Mouse (Mus musculus): Measurements from ENCODE around the gene Nr1d1. TPM values are rescaled to one million over a fixed set of nuclear protein-coding genes. Genes with fewer than 3 reads are reported as not detected.
A peak's percentile ranks its signal among the peaks of the same experiment; 100 is the strongest.
"Not testable (repeated sequence)": the region's sequence is repeated elsewhere in the genome, so short reads cannot be mapped to it uniquely, and the experiment has no call there.

The Nr1d1 gene
- polyA plus RNA-seq, 1 experiment from 2014 or later, result 5.6 TPM

GRCm38 (mm10) chr11:98740026-98740392 lies 35.1 kb downstream of the Nr1d1 start:
- peak overlapping the region; percentile 89 for H3K4me3 ChIP-seq (ENCODE audit: low read depth, low read length)
- no peaks in the 10 kb centered on the region for H3K27me3 ChIP-seq (ENCODE audit: control insufficient read depth, insufficient read depth, low read length)
- peak overlapping the region; percentile 93 for H3K27ac ChIP-seq (ENCODE audit: low read depth, low read length)
- peak overlapping the region; percentile 98 for H3K9ac ChIP-seq (ENCODE audit: low read depth, low read length)
- H3K36me3 ChIP-seq (ENCODE audit: control insufficient read depth, insufficient read depth, low read length), result no peaks in the 10 kb centered on the region
- H3K9me3 ChIP-seq (replicated peaks; ENCODE audit: control insufficient read depth, low read length), result no peaks in the 10 kb centered on the region
- peaks cover 41% of the 10 kb centered on the region for H3K4me1 ChIP-seq (ENCODE audit: control insufficient read depth, insufficient read depth, low read length)
- peak overlapping the region; percentile 81 for H3K4me2 ChIP-seq
- WGBS (ENCODE audit: insufficient replicate concordance), result 10% methylated on average over 8 of the region's 8 CpGs
- ATAC-seq (replicated peaks; ENCODE audit: insufficient number of reproducible peaks, low FRiP score, low TSS enrichment), result no peak

GRCm38 (mm10) chr11:98738925-98739324 lies 36.2 kb downstream of the Nr1d1 start:
- Histone ChIP-seq H3K4me3 (ENCODE audit: low read depth, low read length) (no peak overlapping the region), H3K9me3 (replicated peaks; ENCODE audit: control insufficient read depth, low read length) (no peaks in the 10 kb centered on the region), H3K4me1 (ENCODE audit: control insufficient read depth, insufficient read depth, low read length) (peaks cover 30% of the 10 kb centered on the region), H3K27ac (ENCODE audit: low read depth, low read length) (no peak overlapping the region), H3K27me3 (ENCODE audit: control insufficient read depth, insufficient read depth, low read length) (no peaks in the 10 kb centered on the region), H3K36me3 (ENCODE audit: control insufficient read depth, insufficient read depth, low read length) (no peaks in the 10 kb centered on the region), H3K4me2 (no peak overlapping the region), H3K9ac (ENCODE audit: low read depth, low read length) (0 out of 2 replicates have a peak overlapping the region, but pooled peaks have one; percentile 28)
- no peak for ATAC-seq (replicated peaks; ENCODE audit: insufficient number of reproducible peaks, low FRiP score, low TSS enrichment)
- 65% methylated on average over 7 of the region's 9 CpGs for WGBS (ENCODE audit: insufficient replicate concordance)

- no peaks in the 10 kb centered on the region for H3K36me3 ChIP-seq (ENCODE audit: control insufficient read depth, insufficient read depth, low read length)
- no peaks in the 10 kb centered on the region for H3K9me3 ChIP-seq (replicated peaks; ENCODE audit: control insufficient read depth, low read length)
- no peak for ATAC-seq (replicated peaks; ENCODE audit: insufficient number of reproducible peaks, low FRiP score, low TSS enrichment)
- H3K27me3 ChIP-seq (ENCODE audit: control insufficient read depth, insufficient read depth, low read length), result no peaks in the 10 kb centered on the region
- H3K4me2 ChIP-seq, result no peak overlapping the region
- 38% methylated on average over 4 of the region's 4 CpGs for WGBS (ENCODE audit: insufficient replicate concordance)
- no peak overlapping the region for H3K9ac ChIP-seq (ENCODE audit: low read depth, low read length)
- no peak overlapping the region for H3K27ac ChIP-seq (ENCODE audit: low read depth, low read length)
- peaks cover 25% of the 10 kb centered on the region for H3K4me1 ChIP-seq (ENCODE audit: control insufficient read depth, insufficient read depth, low read length)
- H3K4me3 ChIP-seq (ENCODE audit: low read depth, low read length), result no peak overlapping the region
These were observed 36.7 kb downstream of the Nr1d1 start for GRCm38 (mm10) chr11:98738428-98738911.

GRCm38 (mm10) chr11:98737220-98737619 lies 37.9 kb downstream of the Nr1d1 start:
- not testable (repeated sequence) for H3K27ac ChIP-seq (ENCODE audit: low read depth, low read length); H3K4me3 ChIP-seq (ENCODE audit: low read depth, low read length); H3K4me2 ChIP-seq; H3K27me3 ChIP-seq (ENCODE audit: control insufficient read depth, insufficient read depth, low read length); H3K9me3 ChIP-seq (replicated peaks; ENCODE audit: control insufficient read depth, low read length); H3K9ac ChIP-seq (ENCODE audit: low read depth, low read length); H3K36me3 ChIP-seq (ENCODE audit: control insufficient read depth, insufficient read depth, low read length); ATAC-seq (replicated peaks; ENCODE audit: insufficient number of reproducible peaks, low FRiP score, low TSS enrichment)
- H3K4me1 ChIP-seq (ENCODE audit: control insufficient read depth, insufficient read depth, low read length), result peaks cover 17% of the 10 kb centered on the region
- 74% methylated on average over 2 of the region's 2 CpGs for WGBS (ENCODE audit: insufficient replicate concordance)

GRCm38 (mm10) chr11:98736176-98736575 lies 39.0 kb downstream of the Nr1d1 start:
- Histone ChIP-seq H3K36me3 (ENCODE audit: control insufficient read depth, insufficient read depth, low read length) (no peaks in the 10 kb centered on the region), H3K9me3 (replicated peaks; ENCODE audit: control insufficient read depth, low read length) (no peaks in the 10 kb centered on the region), H3K27ac (ENCODE audit: low read depth, low read length) (no peak overlapping the region), H3K4me3 (ENCODE audit: low read depth, low read length) (no peak overlapping the region), H3K27me3 (ENCODE audit: control insufficient read depth, insufficient read depth, low read length) (no peaks in the 10 kb centered on the region), H3K4me1 (ENCODE audit: control insufficient read depth, insufficient read depth, low read length) (peaks cover 15% of the 10 kb centered on the region), H3K9ac (ENCODE audit: low read depth, low read length) (no peak overlapping the region), H3K4me2 (no peak overlapping the region)
- no peak for ATAC-seq (replicated peaks; ENCODE audit: insufficient number of reproducible peaks, low FRiP score, low TSS enrichment)
- 93% methylated on average over 1 of the region's 1 CpGs for WGBS (ENCODE audit: insufficient replicate concordance)

- no peak for ATAC-seq (replicated peaks; ENCODE audit: insufficient number of reproducible peaks, low FRiP score, low TSS enrichment)
- H3K4me3 ChIP-seq (ENCODE audit: low read depth, low read length), result no peak overlapping the region
- H3K27me3 ChIP-seq (ENCODE audit: control insufficient read depth, insufficient read depth, low read length), result no peaks in the 10 kb centered on the region
- peaks cover 10% of the 10 kb centered on the region for H3K4me1 ChIP-seq (ENCODE audit: control insufficient read depth, insufficient read depth, low read length)
- H3K27ac ChIP-seq (ENCODE audit: low read depth, low read length), result no peak overlapping the region
- no peaks in the 10 kb centered on the region for H3K9me3 ChIP-seq (replicated peaks; ENCODE audit: control insufficient read depth, low read length)
- H3K4me2 ChIP-seq, result no peak overlapping the region
- no peak overlapping the region for H3K9ac ChIP-seq (ENCODE audit: low read depth, low read length)
- 77% methylated on average over 4 of the region's 4 CpGs for WGBS (ENCODE audit: insufficient replicate concordance)
- no peaks in the 10 kb centered on the region for H3K36me3 ChIP-seq (ENCODE audit: control insufficient read depth, insufficient read depth, low read length)
These were observed 40.0 kb downstream of the Nr1d1 start for GRCm38 (mm10) chr11:98735111-98735510.

- Histone ChIP-seq H3K27ac (ENCODE audit: low read depth, low read length) (no peak overlapping the region), H3K4me3 (ENCODE audit: low read depth, low read length) (no peak overlapping the region), H3K4me2 (no peak overlapping the region), H3K9ac (ENCODE audit: low read depth, low read length) (no peak overlapping the region), H3K27me3 (ENCODE audit: control insufficient read depth, insufficient read depth, low read length) (no peaks in the 10 kb centered on the region), H3K9me3 (replicated peaks; ENCODE audit: control insufficient read depth, low read length) (no peaks in the 10 kb centered on the region), H3K4me1 (ENCODE audit: control insufficient read depth, insufficient read depth, low read length) (peaks cover 5% of the 10 kb centered on the region; the same call in 1 of the 2 replicates), H3K36me3 (ENCODE audit: control insufficient read depth, insufficient read depth, low read length) (no peaks in the 10 kb centered on the region)
- ATAC-seq (replicated peaks; ENCODE audit: insufficient number of reproducible peaks, low FRiP score, low TSS enrichment), result no peak
- WGBS (ENCODE audit: insufficient replicate concordance), result 73% methylated on average over 3 of the region's 3 CpGs
These were observed 41.1 kb downstream of the Nr1d1 start for GRCm38 (mm10) chr11:98734020-98734419.

GRCm38 (mm10) chr11:98731134-98731533 lies 44.0 kb downstream of the Nr1d1 start:
- H3K27me3 ChIP-seq (ENCODE audit: control insufficient read depth, insufficient read depth, low read length), result no peaks in the 10 kb centered on the region
- 0 out of 2 replicates have a peak, but pooled peaks cover 3% of the 10 kb centered on the region for H3K4me1 ChIP-seq (ENCODE audit: control insufficient read depth, insufficient read depth, low read length)
- no peak for ATAC-seq (replicated peaks; ENCODE audit: insufficient number of reproducible peaks, low FRiP score, low TSS enrichment)
- no peaks in the 10 kb centered on the region for H3K9me3 ChIP-seq (replicated peaks; ENCODE audit: control insufficient read depth, low read length)
- no peak overlapping the region for H3K4me3 ChIP-seq (ENCODE audit: low read depth, low read length)
- no peaks in the 10 kb centered on the region for H3K36me3 ChIP-seq (ENCODE audit: control insufficient read depth, insufficient read depth, low read length)
- no peak overlapping the region for H3K27ac ChIP-seq (ENCODE audit: low read depth, low read length)
- H3K9ac ChIP-seq (ENCODE audit: low read depth, low read length), result no peak overlapping the region
- H3K4me2 ChIP-seq, result no peak overlapping the region
- WGBS (ENCODE audit: insufficient replicate concordance), result 61% methylated on average over 5 of the region's 5 CpGs

- no peak overlapping the region for H3K4me2 ChIP-seq
- no peak overlapping the region for H3K27ac ChIP-seq (ENCODE audit: low read depth, low read length)
- H3K4me1 ChIP-seq (ENCODE audit: control insufficient read depth, insufficient read depth, low read length), result 0 out of 2 replicates have a peak, but pooled peaks cover 3% of the 10 kb centered on the region
- ATAC-seq (replicated peaks; ENCODE audit: insufficient number of reproducible peaks, low FRiP score, low TSS enrichment), result no peak
- 59% methylated on average over 4 of the region's 4 CpGs for WGBS (ENCODE audit: insufficient replicate concordance)
- no peaks in the 10 kb centered on the region for H3K36me3 ChIP-seq (ENCODE audit: control insufficient read depth, insufficient read depth, low read length)
- H3K9ac ChIP-seq (ENCODE audit: low read depth, low read length), result no peak overlapping the region
- H3K4me3 ChIP-seq (ENCODE audit: low read depth, low read length), result no peak overlapping the region
- H3K27me3 ChIP-seq (ENCODE audit: control insufficient read depth, insufficient read depth, low read length), result no peaks in the 10 kb centered on the region
- no peaks in the 10 kb centered on the region for H3K9me3 ChIP-seq (replicated peaks; ENCODE audit: control insufficient read depth, low read length)
These were observed 44.4 kb downstream of the Nr1d1 start for GRCm38 (mm10) chr11:98730727-98731126.
